Mouse (Mus musculus) G1E (cell line): Measurements from ENCODE around the gene Cfap161. TPM values are rescaled to one million over a fixed set of nuclear protein-coding genes. Genes with fewer than 3 reads are reported as not detected.

ENCODE experiments used
- ATAC-seq: 2 replicates; pipeline ENCODE4 v1.8.0; 2016; ENCODE audit warnings: mild to moderate bottlenecking; ENCODE audit not compliant: insufficient number of reproducible peaks, poor library complexity, low FRiP score, severe bottlenecking; ENCODE audit errors: extremely low read depth
- DNase-seq: peaks from one replicate; pipeline ENCODE4 v3.0.0; 2012; ENCODE audit warnings: low spot score
- H3K27me3 ChIP-seq: 2 replicates; pipeline ENCODE4 v1.6.1; 2012; ENCODE audit warnings: mild to moderate bottlenecking, low read length, inconsistent platforms; ENCODE audit not compliant: insufficient read depth
- H3K36me3 ChIP-seq: replicated peaks from 2 replicates; pipeline ENCODE3; 2012; ENCODE audit warnings: mild to moderate bottlenecking, inconsistent platforms
- H3K4me1 ChIP-seq: 2 replicates; pipeline ENCODE4 v1.6.1; 2012; ENCODE audit warnings: low read depth, low read length, inconsistent platforms, mixed read lengths; ENCODE audit not compliant: insufficient read depth
- H3K4me3 ChIP-seq: 2 replicates; pipeline ENCODE4 v1.5.1; 2012; ENCODE audit warnings: low read depth, mild to moderate bottlenecking, inconsistent platforms, low read length, moderate library complexity, mixed read lengths
- H3K9me3 ChIP-seq: replicated peaks from 2 replicates; pipeline ENCODE4 v1.6.1; 2012; ENCODE audit warnings: inconsistent platforms
- CTCF ChIP-seq: IDR thresholded peaks from 2 replicates; pipeline ENCODE4 v1.5.1; 2012; ENCODE audit warnings: low read depth, low read length, inconsistent platforms, mixed read lengths
- GATA1 ChIP-seq: IDR thresholded peaks from 2 replicates; pipeline ENCODE4 v1.6.1; 2012; ENCODE audit warnings: borderline replicate concordance, low read length, inconsistent platforms, mixed read lengths
- GATA2 ChIP-seq: IDR thresholded peaks from 2 replicates; pipeline ENCODE4 v1.6.1; 2012; ENCODE audit warnings: low read depth, low read length, inconsistent platforms, borderline replicate concordance
- POLR2AphosphoS5 ChIP-seq: IDR thresholded peaks from 2 replicates; pipeline ENCODE4 v1.6.1; 2012; ENCODE audit warnings: low read depth, low read length, inconsistent platforms; ENCODE audit not compliant: insufficient replicate concordance
- TAL1 ChIP-seq: conservative IDR thresholded peaks from 2 replicates; pipeline ENCODE4 v1.6.1; 2012; ENCODE audit warnings: low read depth, low read length, inconsistent platforms, mixed read lengths
- polyA plus RNA-seq: library from polyadenylated mRNA; stranded (reverse); fragments of >175 nt; gene quantifications from 2 replicates; pipeline ENCODE4 v1.2.3, GENCODE M21; 2012
- total RNA-seq, 2 experiments: library from RNA; stranded (forward) in 1 of 2; stranded (reverse) in 1 of 2; fragments of 200-1000 nt in 1 of 2; fragments of >200 nt in 1 of 2; fragmentation: Nextera tagmentation in 1 of 2; gene quantifications; 2 replicates each; pipeline ENCODE4 v1.2.3; 2014 to 2017

Cfap161 gene
- total and polyA plus RNA-seq, 3 experiments, result not detected

DNA sequence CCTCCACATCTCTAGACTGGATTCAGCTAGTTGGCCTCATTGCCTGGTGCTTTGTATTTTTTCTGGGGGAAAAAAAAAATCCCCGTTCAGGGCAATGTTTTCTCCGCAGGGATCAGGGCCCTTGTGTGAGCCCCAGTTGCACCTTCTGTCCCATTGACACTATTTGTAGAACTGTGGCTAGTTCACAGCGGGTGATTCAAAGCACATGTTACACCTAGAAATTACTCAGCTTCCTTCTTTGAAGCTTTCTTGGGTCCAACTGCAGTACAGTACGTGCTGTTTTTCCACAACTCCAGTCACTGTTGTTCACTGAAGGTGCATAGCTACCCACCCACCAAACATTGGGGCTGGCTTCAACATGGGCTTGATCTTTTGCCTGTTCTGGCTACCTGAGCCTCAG is 9.1 kb upstream of the Cfap161 start:
- H3K4me3 ChIP-seq, result no peak overlapping the region
- no peaks in the 10 kb centered on the region for H3K9me3 ChIP-seq
- peaks cover 9% of the 10 kb centered on the region for H3K27me3 ChIP-seq
- no peaks in the 10 kb centered on the region for H3K36me3 ChIP-seq
- ATAC-seq (no peak), DNase-seq (no peak)
- no peaks in the 10 kb centered on the region for H3K4me1 ChIP-seq
- TF ChIP-seq CTCF (no peak), POLR2AphosphoS5 (no peak), GATA1 (no peak), TAL1 (no peak), GATA2 (no peak)

DNA sequence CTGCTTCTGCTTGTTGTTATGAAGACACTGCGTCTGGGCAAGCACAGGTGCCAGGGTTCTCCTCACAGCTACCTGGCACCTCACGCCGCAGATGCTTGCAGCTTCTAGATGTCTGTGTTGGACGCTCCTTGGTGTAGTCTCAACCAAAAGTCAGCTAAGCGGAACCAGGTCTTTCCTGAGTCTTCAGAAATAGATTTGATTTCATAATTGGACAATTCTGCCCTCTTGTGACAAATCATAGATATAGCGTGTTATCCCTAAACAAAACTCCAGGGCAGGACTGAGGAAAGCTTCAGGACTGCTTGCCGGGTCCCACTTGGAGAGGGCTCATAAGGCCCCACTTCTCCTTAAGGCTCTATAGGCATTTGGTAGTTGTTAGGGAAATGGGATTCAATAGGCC is 7.8 kb upstream of the Cfap161 start:
- Histone ChIP-seq H3K9me3 (no peaks in the 10 kb centered on the region), H3K4me3 (no peak overlapping the region), H3K4me1 (no peaks in the 10 kb centered on the region), H3K36me3 (no peaks in the 10 kb centered on the region), H3K27me3 (peaks cover under 1% of the 10 kb centered on the region)
- no peak for ATAC-seq
- TF ChIP-seq CTCF (no peak), TAL1 (no peak), GATA2 (no peak), GATA1 (no peak)
- no peak for DNase-seq

DNA sequence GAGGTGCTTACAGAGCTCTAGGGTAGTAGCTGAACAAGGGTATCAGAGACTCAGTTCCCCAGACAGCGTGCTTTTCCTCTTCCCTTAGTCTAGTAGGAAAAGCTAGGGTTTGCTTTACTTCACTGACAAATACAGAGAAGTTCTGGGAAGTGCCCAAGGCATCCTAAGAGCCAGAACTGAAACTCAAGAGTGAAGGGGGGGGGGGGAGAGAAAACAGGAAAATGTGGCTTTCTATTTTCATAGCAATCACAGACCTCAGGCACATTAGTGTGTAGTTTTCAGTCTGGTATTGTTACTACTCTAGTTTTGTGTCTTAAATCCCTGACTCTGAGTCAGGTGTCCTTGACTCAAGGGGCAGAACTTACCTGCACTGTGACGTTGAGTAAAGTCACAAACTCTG is 7.3 kb upstream of the Cfap161 start:
- Histone ChIP-seq H3K4me3 (no peak overlapping the region), H3K4me1 (no peaks in the 10 kb centered on the region), H3K9me3 (no peaks in the 10 kb centered on the region), H3K27me3 (no peaks in the 10 kb centered on the region; the same call in 1 of the 2 replicates), H3K36me3 (no peaks in the 10 kb centered on the region)
- TF ChIP-seq CTCF, result no peak
- no peak for ATAC-seq
- DNase-seq, result no peak

DNA sequence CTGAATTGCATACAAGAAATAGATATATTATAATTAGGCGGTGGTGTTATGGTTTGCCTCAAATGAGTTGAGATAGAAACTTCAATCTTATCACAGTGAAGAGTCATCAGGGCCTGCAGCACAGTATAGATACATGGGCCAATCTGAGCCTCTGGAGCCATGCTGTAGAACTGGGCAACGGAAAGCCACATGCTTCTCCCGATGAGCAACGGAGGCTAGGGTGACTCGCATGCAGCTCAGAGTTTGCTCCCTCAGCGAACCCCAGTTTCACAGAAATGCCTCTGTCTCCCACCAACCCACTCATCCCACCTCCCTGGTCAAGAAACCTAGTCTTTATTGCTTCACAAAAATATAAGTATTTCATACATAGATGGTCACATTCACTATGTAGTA is 6.8 kb upstream of the Cfap161 start:
- ATAC-seq (no peak), DNase-seq (no peak)
- H3K27me3 ChIP-seq, result no peaks in the 10 kb centered on the region; the same call in 1 of the 2 replicates
- H3K4me1 ChIP-seq, result no peaks in the 10 kb centered on the region
- no peak for TF ChIP-seq GATA1
- no peak for TF ChIP-seq CTCF
- no peak for TF ChIP-seq TAL1
- no peak for TF ChIP-seq POLR2AphosphoS5
- no peak for TF ChIP-seq GATA2
- no peaks in the 10 kb centered on the region for H3K9me3 ChIP-seq
- no peak overlapping the region for H3K4me3 ChIP-seq
- H3K36me3 ChIP-seq, result no peaks in the 10 kb centered on the region

DNA sequence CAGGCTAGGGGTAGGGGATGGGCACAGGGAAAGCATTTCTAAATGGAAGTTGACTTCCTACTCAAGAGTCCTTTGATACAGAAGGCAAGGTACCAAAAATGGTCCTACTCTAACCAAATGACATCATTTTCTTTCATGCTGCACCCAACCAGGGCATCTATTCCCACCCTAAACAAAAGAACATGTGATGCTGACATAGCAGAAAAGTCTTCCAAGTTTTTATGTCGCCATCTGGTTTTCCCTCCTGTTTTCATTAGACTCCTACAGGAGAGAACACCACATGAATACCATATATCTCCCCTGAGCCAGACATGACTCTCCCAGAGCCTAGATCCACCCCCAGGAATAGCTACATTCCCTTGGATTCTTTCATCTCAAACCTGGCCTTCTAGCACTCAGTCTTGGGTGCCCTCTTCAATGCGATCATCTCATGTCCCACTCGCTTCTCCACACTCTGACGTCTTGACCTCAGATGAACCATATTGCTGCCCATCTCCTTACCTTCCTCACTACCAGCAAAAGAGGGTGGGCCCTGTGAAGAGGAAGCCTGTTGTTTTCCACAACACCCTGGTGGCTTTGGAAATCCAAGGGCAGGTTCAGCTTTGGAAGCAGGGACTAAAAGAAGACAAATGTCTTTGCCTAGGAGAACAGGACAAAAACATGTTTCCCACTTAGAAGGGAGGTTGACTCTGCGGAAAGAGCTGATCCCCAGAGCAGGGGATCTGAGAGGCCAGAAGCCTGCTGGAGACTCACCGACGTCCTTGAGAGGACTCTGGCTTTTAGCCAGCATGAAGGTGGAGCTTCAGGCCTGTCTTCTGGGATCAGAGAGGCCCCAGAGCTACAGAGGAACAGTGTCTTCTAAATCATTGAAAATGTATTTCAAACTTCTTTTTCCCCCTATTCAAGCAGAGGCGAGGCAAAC is 6.1 kb upstream of the Cfap161 start:
- H3K4me3 ChIP-seq, result no peak overlapping the region
- H3K9me3 ChIP-seq, result no peaks in the 10 kb centered on the region
- no peaks in the 10 kb centered on the region; the same call in 1 of the 2 replicates for H3K27me3 ChIP-seq
- TF ChIP-seq POLR2AphosphoS5 (no peak), TAL1 (no peak), GATA2 (no peak), GATA1 (no peak), CTCF (no peak)
- DNase-seq (no peak), ATAC-seq (no peak)
- no peaks in the 10 kb centered on the region for H3K36me3 ChIP-seq
- H3K4me1 ChIP-seq, result no peaks in the 10 kb centered on the region

DNA sequence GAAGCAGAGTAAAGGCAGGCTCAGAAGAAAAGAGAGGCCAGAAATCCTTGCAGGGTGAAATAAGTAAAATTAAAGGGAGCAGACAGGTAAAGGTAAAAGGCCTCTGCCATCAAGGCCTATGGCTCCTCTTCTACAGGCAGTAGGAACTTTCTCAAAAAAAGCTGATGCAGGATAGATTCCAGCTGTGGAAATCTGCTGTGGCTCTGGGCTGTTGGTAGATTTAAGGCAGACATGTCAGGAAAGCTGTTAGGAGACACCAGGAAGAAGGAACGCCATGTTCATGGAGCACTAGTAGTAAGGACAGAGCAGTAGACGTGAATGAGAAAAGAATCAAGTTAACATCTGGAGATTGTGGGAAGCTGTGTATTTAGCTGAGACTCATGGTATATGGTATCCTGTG is 5.4 kb upstream of the Cfap161 start:
- DNase-seq, result no peak
- Histone ChIP-seq H3K9me3 (no peaks in the 10 kb centered on the region), H3K4me1 (no peaks in the 10 kb centered on the region), H3K36me3 (no peaks in the 10 kb centered on the region), H3K27me3 (no peaks in the 10 kb centered on the region; the same call in 1 of the 2 replicates), H3K4me3 (no peak overlapping the region)
- ATAC-seq, result no peak
- TF ChIP-seq GATA2 (no peak), GATA1 (no peak), TAL1 (no peak), POLR2AphosphoS5 (no peak), CTCF (no peak)

DNA sequence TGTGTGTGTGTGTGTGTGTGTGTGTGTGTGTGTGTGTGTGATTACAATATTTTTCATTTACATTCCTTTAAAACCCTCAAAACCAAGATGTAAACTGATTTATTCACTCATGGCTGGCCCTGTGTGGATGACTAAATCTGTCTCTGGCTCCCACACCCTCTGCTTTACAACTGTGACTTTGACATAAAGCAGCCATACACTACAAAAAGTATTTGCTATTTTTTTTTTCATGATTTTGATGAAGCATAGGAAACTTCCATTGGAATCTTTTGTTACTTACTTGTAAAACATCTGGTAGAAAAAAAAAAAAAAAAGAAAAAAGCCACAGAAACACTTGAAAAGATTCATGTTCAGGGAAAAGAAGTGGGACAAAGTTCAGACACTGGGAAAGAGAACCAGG is 3.3 kb upstream of the Cfap161 start:
- no peaks in the 10 kb centered on the region for H3K9me3 ChIP-seq
- no peak for ATAC-seq
- H3K4me3 ChIP-seq, result no peak overlapping the region
- H3K27me3 ChIP-seq, result no peaks in the 10 kb centered on the region; the same call in none of the 2 replicates
- no peaks in the 10 kb centered on the region for H3K36me3 ChIP-seq
- H3K4me1 ChIP-seq, result no peaks in the 10 kb centered on the region
- TF ChIP-seq GATA1, result no peak
- TF ChIP-seq TAL1, result no peak
- no peak for TF ChIP-seq POLR2AphosphoS5
- TF ChIP-seq GATA2, result no peak
- no peak for TF ChIP-seq CTCF
- no peak for DNase-seq
